Mouse (Mus musculus): ENCODE measurements around the gene Akr1b7.
A peak's percentile ranks its signal among the peaks of the same experiment; 100 is the strongest.

Akr1b7 gene

GRCm38 (mm10) chr6:34419071-34419470, 6.9 kb downstream of the Akr1b7 start:
- DNase-seq (ENCODE audit: extremely low spot score, low read depth, low spot score), result no peak

- DNase-seq (ENCODE audit: extremely low spot score, low read depth, low spot score), result no peak
These were observed 26.9 kb downstream of the Akr1b7 start for GRCm38 (mm10) chr6:34439006-34439405.

- DNase-seq (ENCODE audit: extremely low spot score, low read depth, low spot score), result no peak
These were observed 29.6 kb downstream of the Akr1b7 start for GRCm38 (mm10) chr6:34441556-34442257.

GRCm38 (mm10) chr6:34443791-34444190, 31.7 kb downstream of the Akr1b7 start:
- no peak for DNase-seq (ENCODE audit: extremely low spot score, low read depth, low spot score)

- DNase-seq (ENCODE audit: extremely low spot score, low read depth, low spot score), result peak; percentile 73
These were observed 35.8 kb downstream of the Akr1b7 start for GRCm38 (mm10) chr6:34447961-34448360.

- no peak for DNase-seq (ENCODE audit: extremely low spot score, low read depth, low spot score)
These were observed 36.6 kb downstream of the Akr1b7 start for GRCm38 (mm10) chr6:34448696-34449095.

GRCm38 (mm10) chr6:34452963-34453770, 41.0 kb downstream of the Akr1b7 start:
- DNase-seq (ENCODE audit: extremely low spot score, low read depth, low spot score), result no peak

- DNase-seq (ENCODE audit: extremely low spot score, low read depth, low spot score), result no peak
These were observed 47.3 kb downstream of the Akr1b7 start for GRCm38 (mm10) chr6:34459456-34459855.

- DNase-seq (ENCODE audit: extremely low spot score, low read depth, low spot score), result no peak
These were observed 48.5 kb downstream of the Akr1b7 start for GRCm38 (mm10) chr6:34460651-34461050.

GRCm38 (mm10) chr6:34463582-34463981, 51.4 kb downstream of the Akr1b7 start:
- no peak for DNase-seq (ENCODE audit: extremely low spot score, low read depth, low spot score)

GRCm38 (mm10) chr6:34471434-34472110, 59.4 kb downstream of the Akr1b7 start:
- no peak for DNase-seq (ENCODE audit: extremely low spot score, low read depth, low spot score)
